Mouse (Mus musculus): Measurements from ENCODE around the gene Pi4k2b. TPM values are rescaled to one million over a fixed set of nuclear protein-coding genes. Genes with fewer than 3 reads are reported as not detected.
"Not testable (repeated sequence)": the region's sequence is repeated elsewhere in the genome, so short reads cannot be mapped to it uniquely, and the experiment has no call there.

Gene Pi4k2b
- 19.4 and 21.9 TPM in 2 replicates for polyA plus RNA-seq (2015; fragmentation: Nextera tagmentation; extraction: Ambion mirVana)

DNA sequence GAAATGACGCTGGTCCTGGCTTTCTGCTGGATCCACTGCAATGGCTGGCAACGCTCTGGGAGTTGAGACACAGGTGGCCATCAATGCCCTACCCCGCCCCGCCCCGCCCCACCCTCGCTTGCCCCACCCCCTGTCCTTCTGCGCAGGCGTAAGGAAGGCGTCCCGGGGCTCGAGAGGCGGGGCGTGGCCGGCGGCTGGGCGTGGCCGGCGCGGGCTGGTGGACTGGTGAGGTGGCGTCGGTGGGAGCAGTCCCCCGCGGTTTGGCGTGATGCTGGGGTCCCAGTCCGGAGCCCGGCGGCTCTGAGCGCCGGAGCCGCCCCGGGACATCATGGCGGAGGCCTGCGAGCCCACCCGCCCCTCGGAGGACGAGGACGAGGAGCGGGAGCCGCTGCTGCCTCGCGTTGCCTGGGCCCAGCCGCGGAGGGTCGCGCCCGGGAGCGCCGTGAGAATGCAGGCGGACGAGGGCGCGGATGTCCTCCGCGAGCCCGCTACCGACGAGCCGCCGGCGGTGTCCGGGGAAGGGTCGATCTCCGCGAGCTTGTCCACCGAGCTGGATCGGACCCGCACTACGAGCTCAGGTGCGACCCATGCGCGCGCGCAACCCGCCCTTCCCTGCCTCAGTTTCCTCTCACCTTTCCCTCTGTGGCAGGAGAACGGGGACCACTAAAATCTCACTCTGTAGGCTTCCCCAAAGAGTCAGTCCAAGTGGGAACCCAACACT lies at the start of gene Pi4k2b:
Gene Pi4k2b, plus strand, starts transcription at position 184 of the 721 bp plus-strand sequence.
- Histone ChIP-seq H3K9ac (replicated peaks; ENCODE audit: low read length) (peak within 1 kb of the TSS; percentile 90), H3K27me3 (ENCODE audit: insufficient read depth, low read length) (no peaks in the 10 kb centered on the region), H3K4me1 (ENCODE audit: insufficient read depth, low read length) (peaks cover 9% of the 10 kb centered on the region), H3K4me2 (replicated peaks; ENCODE audit: low read depth, low read length) (peak within 1 kb of the TSS; percentile 67), H3K4me3 (ENCODE audit: low read length) (peak within 1 kb of the TSS; percentile 88), H3K9me3 (ENCODE audit: low read length) (no peaks in the 10 kb centered on the region), H3K36me3 (ENCODE audit: insufficient read depth, low read length) (0 out of 2 replicates have a peak, but pooled peaks cover 6% of the 10 kb centered on the region), H3K27ac (ENCODE audit: low read length) (peak within 1 kb of the TSS; percentile 78)
- under 1% methylated on average over 46 of the region's 75 CpGs for WGBS
- ATAC-seq (ENCODE audit: low FRiP score, low TSS enrichment), result peak; percentile 96

DNA sequence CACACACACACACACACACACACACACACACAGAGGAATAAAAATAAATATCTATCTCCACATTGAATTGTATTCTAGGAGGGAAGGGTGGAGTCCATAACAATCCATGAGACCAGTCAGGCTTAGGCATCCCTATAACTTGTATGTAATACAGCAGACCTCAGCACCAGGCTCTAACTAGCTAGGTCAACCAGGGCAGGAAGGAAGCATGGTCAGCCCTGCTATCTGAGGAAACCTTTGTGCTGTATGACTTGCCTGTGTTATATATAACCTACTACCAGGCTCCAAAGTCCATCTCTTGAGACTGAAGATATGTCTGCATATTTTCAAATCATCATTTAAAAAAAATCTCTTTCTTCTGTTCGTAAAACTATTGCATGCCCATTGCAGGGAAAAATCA lies 44.1 kb upstream of the Pi4k2b start:
- H3K4me2 ChIP-seq (replicated peaks; ENCODE audit: low read depth, low read length), result no peak overlapping the region
- no peaks in the 10 kb centered on the region for H3K36me3 ChIP-seq (ENCODE audit: insufficient read depth, low read length)
- H3K4me3 ChIP-seq (ENCODE audit: low read length), result no peak overlapping the region
- H3K9ac ChIP-seq (replicated peaks; ENCODE audit: low read length), result no peak overlapping the region
- H3K4me1 ChIP-seq (ENCODE audit: insufficient read depth, low read length), result no peaks in the 10 kb centered on the region
- ATAC-seq (ENCODE audit: low FRiP score, low TSS enrichment), result no peak
- no peaks in the 10 kb centered on the region for H3K27me3 ChIP-seq (ENCODE audit: insufficient read depth, low read length)
- WGBS, result 88% methylated on average over 1 of the region's 1 CpGs
- no peak overlapping the region for H3K27ac ChIP-seq (ENCODE audit: low read length)
- H3K9me3 ChIP-seq (ENCODE audit: low read length), result no peaks in the 10 kb centered on the region

DNA sequence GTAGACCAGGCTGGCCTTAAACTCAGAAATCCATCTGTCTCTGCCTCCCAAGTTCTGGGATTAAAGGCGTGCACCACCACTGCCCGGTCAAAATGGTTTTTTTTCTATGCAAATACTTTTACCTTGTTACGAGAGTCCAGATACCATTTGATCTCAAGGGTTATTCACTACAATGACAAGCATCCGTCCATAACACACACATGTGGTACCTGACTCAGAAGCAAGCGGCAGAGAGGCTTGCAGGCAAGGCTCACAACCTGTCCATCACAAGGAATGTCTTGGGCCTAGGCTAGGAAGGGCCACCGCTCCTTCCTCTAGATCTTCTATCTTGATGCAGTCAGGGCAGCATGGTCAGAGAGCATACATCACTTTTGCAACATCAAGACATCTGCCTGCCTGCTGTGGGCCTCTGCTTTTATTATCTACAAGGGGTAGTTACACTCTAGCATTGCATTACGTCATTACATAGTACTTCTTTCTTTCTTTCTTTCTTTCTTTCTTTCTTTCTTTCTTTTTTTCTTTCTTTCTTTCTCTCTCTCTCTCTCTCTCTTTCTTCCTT lies 43.4 kb upstream of the Pi4k2b start:
- not testable (repeated sequence) for H3K4me1 ChIP-seq (ENCODE audit: insufficient read depth, low read length); H3K27me3 ChIP-seq (ENCODE audit: insufficient read depth, low read length); H3K27ac ChIP-seq (ENCODE audit: low read length); ATAC-seq (ENCODE audit: low FRiP score, low TSS enrichment); H3K9me3 ChIP-seq (ENCODE audit: low read length); H3K4me2 ChIP-seq (replicated peaks; ENCODE audit: low read depth, low read length); H3K36me3 ChIP-seq (ENCODE audit: insufficient read depth, low read length); H3K9ac ChIP-seq (replicated peaks; ENCODE audit: low read length); H3K4me3 ChIP-seq (ENCODE audit: low read length)
- 86% methylated on average over 7 of the region's 7 CpGs for WGBS

DNA sequence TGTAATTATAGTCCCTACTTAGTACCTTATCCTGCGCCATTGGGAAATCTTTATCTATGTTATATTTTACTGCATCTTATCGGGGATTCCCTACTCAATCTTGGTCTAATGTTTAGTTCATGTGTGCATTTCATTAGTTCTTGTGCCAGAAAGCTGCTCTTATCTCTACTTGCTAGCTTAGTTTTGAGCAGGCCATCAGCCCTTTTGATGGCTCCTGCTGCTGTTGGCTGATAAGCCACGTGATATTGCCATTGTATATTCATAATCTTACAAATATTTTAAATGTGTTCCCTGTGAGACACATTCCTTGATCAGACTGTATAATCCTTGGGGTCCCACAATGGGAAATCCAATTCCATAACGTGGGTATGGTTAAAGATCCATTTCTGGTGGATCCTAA lies 36.8 kb upstream of the Pi4k2b start:
- H3K27ac ChIP-seq (ENCODE audit: low read length), result no peak overlapping the region
- no peak overlapping the region for H3K9ac ChIP-seq (replicated peaks; ENCODE audit: low read length)
- WGBS, result 70% methylated on average over 4 of the region's 4 CpGs
- no peak overlapping the region for H3K4me3 ChIP-seq (ENCODE audit: low read length)
- no peaks in the 10 kb centered on the region for H3K36me3 ChIP-seq (ENCODE audit: insufficient read depth, low read length)
- no peak overlapping the region for H3K4me2 ChIP-seq (replicated peaks; ENCODE audit: low read depth, low read length)
- H3K4me1 ChIP-seq (ENCODE audit: insufficient read depth, low read length), result no peaks in the 10 kb centered on the region
- ATAC-seq (ENCODE audit: low FRiP score, low TSS enrichment), result no peak
- H3K27me3 ChIP-seq (ENCODE audit: insufficient read depth, low read length), result no peaks in the 10 kb centered on the region
- H3K9me3 ChIP-seq (ENCODE audit: low read length), result no peaks in the 10 kb centered on the region

DNA sequence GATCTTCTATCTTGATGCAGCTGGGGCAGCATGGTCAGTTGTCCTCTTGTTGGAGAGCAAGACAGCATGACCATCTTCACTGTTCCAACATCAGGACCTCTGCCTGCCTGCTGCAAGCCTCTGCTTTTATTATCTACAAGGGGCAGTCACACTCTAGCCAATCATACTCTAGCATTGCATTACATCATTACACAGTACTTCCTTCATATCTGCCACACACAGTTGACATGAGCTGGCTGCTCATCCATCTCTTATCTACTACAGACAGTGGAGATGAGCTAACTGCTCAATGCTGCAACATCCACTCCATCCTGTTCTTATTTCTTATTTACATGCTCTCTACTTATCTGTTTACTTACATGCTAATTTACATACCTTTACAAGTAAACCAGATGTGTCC lies 28.7 kb upstream of the Pi4k2b start:
- H3K9ac ChIP-seq (replicated peaks; ENCODE audit: low read length), result no peak overlapping the region
- H3K4me1 ChIP-seq (ENCODE audit: insufficient read depth, low read length), result no peaks in the 10 kb centered on the region
- ATAC-seq (ENCODE audit: low FRiP score, low TSS enrichment), result peak; percentile 51; the same call in 1 of the 2 replicates

DNA sequence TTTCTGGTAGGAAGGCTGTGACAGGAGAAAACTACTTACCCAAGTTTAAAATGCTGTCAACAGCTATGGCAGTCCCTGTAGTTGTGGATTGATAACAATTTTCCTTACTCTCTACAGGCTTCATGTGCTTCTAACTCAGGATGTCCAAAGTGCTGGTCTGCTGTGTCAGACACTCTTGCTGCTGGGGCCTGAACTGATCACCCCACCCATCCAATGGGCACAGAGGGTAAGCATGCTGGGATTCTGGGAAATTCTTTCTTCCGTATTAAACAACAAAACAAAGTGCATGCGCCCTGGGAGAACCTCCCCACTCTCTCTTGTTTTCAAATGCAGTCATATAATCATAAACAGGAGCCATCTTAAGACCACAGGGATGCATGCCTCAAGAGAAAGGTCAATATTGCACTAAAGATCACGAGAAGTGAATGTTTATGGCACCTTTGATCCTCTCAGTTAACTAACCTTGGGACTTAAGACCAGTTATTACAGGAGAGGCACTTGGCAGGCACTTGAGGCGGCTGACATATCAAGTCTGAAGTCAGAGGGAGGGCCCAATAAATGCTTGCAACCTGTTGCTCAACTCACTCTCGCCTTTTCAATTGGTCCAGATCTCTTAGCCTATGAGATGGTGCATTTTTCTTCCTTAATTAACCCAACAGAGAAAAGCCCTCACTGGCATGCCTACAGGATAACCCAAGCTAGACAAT lies 24.5 kb upstream of the Pi4k2b start:
- no peak overlapping the region for H3K27ac ChIP-seq (ENCODE audit: low read length)
- no peaks in the 10 kb centered on the region for H3K4me1 ChIP-seq (ENCODE audit: insufficient read depth, low read length)
- no peaks in the 10 kb centered on the region for H3K9me3 ChIP-seq (ENCODE audit: low read length)
- H3K9ac ChIP-seq (replicated peaks; ENCODE audit: low read length), result no peak overlapping the region
- 64% methylated on average over 5 of the region's 5 CpGs for WGBS
- H3K36me3 ChIP-seq (ENCODE audit: insufficient read depth, low read length), result no peaks in the 10 kb centered on the region
- H3K4me2 ChIP-seq (replicated peaks; ENCODE audit: low read depth, low read length), result no peak overlapping the region
- no peaks in the 10 kb centered on the region for H3K27me3 ChIP-seq (ENCODE audit: insufficient read depth, low read length)
- no peak overlapping the region for H3K4me3 ChIP-seq (ENCODE audit: low read length)
- ATAC-seq (ENCODE audit: low FRiP score, low TSS enrichment), result no peak

More for the DNA sequence above, 28.7 kb upstream of the Pi4k2b start:
- Histone ChIP-seq H3K27ac (ENCODE audit: low read length) (no peak overlapping the region), H3K27me3 (ENCODE audit: insufficient read depth, low read length) (no peaks in the 10 kb centered on the region), H3K36me3 (ENCODE audit: insufficient read depth, low read length) (no peaks in the 10 kb centered on the region), H3K4me2 (replicated peaks; ENCODE audit: low read depth, low read length) (no peak overlapping the region), H3K9me3 (ENCODE audit: low read length) (no peaks in the 10 kb centered on the region), H3K4me3 (ENCODE audit: low read length) (no peak overlapping the region)

DNA sequence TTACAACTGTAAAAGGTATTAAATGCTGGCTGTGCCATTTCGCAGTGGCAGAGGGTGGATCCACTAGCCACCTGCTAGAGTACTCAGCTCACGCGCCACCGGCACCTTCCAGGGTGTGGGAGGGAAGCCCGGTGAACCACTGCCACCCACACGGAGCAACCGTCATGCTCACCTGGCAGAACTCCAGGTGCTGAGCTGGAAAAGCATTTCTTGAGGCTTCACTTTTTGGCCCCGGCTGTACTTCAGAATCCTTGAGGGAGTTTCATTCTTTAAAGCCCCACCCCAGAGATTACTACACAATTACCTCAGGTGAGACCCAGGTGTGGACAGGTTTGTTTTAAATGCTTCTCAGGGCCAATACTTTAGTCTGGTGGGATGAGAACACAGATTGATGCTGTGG lies 20.4 kb upstream of the Pi4k2b start:
- Histone ChIP-seq H3K4me1 (ENCODE audit: insufficient read depth, low read length) (no peaks in the 10 kb centered on the region), H3K4me2 (replicated peaks; ENCODE audit: low read depth, low read length) (no peak overlapping the region), H3K27me3 (ENCODE audit: insufficient read depth, low read length) (no peaks in the 10 kb centered on the region), H3K4me3 (ENCODE audit: low read length) (no peak overlapping the region), H3K36me3 (ENCODE audit: insufficient read depth, low read length) (no peaks in the 10 kb centered on the region), H3K9ac (replicated peaks; ENCODE audit: low read length) (no peak overlapping the region), H3K9me3 (ENCODE audit: low read length) (no peaks in the 10 kb centered on the region), H3K27ac (ENCODE audit: low read length) (no peak overlapping the region)
- WGBS, result 38% methylated on average over 8 of the region's 8 CpGs
- no peak for ATAC-seq (ENCODE audit: low FRiP score, low TSS enrichment)

DNA sequence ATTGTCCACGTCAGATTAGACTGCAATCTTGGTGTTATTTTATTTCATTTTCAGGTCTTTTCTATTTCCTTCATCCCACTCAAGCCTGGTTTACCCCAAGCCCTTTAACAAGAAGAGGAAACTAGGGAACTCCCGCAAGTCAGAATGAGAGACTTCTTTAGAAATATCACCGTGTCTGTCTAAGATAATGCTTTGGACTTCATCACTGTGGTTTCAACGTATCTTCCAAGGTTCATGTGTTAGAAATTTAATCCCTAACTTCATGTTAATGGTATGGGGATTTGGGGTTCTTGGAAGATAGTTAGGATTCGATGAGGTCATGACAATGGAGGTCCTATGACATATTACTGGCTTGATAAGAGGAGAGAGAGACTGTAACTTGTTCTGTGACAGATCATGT lies 13.6 kb upstream of the Pi4k2b start:
- Histone ChIP-seq H3K9ac (replicated peaks; ENCODE audit: low read length) (no peak overlapping the region), H3K4me1 (ENCODE audit: insufficient read depth, low read length) (no peaks in the 10 kb centered on the region), H3K9me3 (ENCODE audit: low read length) (no peaks in the 10 kb centered on the region), H3K4me2 (replicated peaks; ENCODE audit: low read depth, low read length) (no peak overlapping the region), H3K27ac (ENCODE audit: low read length) (no peak overlapping the region), H3K36me3 (ENCODE audit: insufficient read depth, low read length) (no peaks in the 10 kb centered on the region), H3K4me3 (ENCODE audit: low read length) (no peak overlapping the region), H3K27me3 (ENCODE audit: insufficient read depth, low read length) (no peaks in the 10 kb centered on the region)
- 82% methylated on average over 5 of the region's 5 CpGs for WGBS
- ATAC-seq (ENCODE audit: low FRiP score, low TSS enrichment), result no peak

DNA sequence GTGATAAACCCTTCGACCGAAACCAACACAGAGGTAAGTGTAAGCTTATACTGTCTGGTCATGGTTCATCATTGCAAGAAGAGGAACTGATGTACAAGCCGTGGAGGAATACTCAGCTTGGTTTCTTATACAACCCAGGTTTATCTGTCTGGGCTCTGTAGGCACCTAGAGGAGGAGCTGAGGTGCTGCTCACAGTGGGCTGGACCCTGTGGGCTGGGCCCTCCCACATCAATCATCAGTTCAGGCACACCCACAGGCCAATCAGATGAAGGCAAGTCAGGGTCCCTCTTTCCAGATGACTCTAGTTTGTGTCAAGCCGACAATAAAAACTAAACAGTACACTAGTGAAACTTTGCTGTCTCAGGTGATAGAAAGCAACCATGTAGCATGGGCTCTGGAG lies 8.6 kb upstream of the Pi4k2b start:
- no peak overlapping the region for H3K4me2 ChIP-seq (replicated peaks; ENCODE audit: low read depth, low read length)
- no peak overlapping the region for H3K4me3 ChIP-seq (ENCODE audit: low read length)
- no peaks in the 10 kb centered on the region for H3K9me3 ChIP-seq (ENCODE audit: low read length)
- no peaks in the 10 kb centered on the region for H3K36me3 ChIP-seq (ENCODE audit: insufficient read depth, low read length)
- H3K9ac ChIP-seq (replicated peaks; ENCODE audit: low read length), result no peak overlapping the region
- 75% methylated on average over 4 of the region's 4 CpGs for WGBS
- H3K27me3 ChIP-seq (ENCODE audit: insufficient read depth, low read length), result no peaks in the 10 kb centered on the region
- no peak overlapping the region for H3K27ac ChIP-seq (ENCODE audit: low read length)
- ATAC-seq (ENCODE audit: low FRiP score, low TSS enrichment), result no peak
- H3K4me1 ChIP-seq (ENCODE audit: insufficient read depth, low read length), result no peaks in the 10 kb centered on the region

DNA sequence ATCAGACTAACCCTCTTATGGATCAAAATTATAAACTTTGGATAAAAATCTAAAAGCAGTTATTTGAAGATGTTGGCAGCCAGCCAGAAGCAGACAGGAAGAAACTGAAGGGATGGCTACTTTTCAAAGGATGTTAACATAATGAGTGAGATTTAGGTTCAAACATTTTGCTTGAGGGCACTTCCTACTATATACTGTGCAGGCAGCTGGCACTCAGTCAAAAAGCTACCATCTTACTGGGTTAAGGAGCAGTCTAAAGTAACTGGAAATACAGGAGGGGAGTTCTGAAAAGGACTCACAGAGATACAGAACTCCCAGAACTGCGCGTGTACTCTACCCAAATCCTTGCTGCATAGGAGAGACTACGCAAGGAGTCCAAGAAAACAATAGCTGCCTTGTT lies 5.3 kb upstream of the Pi4k2b start:
- Histone ChIP-seq H3K36me3 (ENCODE audit: insufficient read depth, low read length) (no peaks in the 10 kb centered on the region), H3K27ac (ENCODE audit: low read length) (no peak overlapping the region), H3K4me1 (ENCODE audit: insufficient read depth, low read length) (no peaks in the 10 kb centered on the region), H3K4me2 (replicated peaks; ENCODE audit: low read depth, low read length) (no peak overlapping the region), H3K9ac (replicated peaks; ENCODE audit: low read length) (no peak overlapping the region), H3K4me3 (ENCODE audit: low read length) (no peak overlapping the region), H3K27me3 (ENCODE audit: insufficient read depth, low read length) (no peaks in the 10 kb centered on the region), H3K9me3 (ENCODE audit: low read length) (no peaks in the 10 kb centered on the region)
- no peak for ATAC-seq (ENCODE audit: low FRiP score, low TSS enrichment)
- WGBS, result 72% methylated on average over 3 of the region's 3 CpGs

Data from kidney, embryonic 16.5 days (tissue).